Mouse (Mus musculus): ENCODE measurements around the gene Stat5b.

DNA sequence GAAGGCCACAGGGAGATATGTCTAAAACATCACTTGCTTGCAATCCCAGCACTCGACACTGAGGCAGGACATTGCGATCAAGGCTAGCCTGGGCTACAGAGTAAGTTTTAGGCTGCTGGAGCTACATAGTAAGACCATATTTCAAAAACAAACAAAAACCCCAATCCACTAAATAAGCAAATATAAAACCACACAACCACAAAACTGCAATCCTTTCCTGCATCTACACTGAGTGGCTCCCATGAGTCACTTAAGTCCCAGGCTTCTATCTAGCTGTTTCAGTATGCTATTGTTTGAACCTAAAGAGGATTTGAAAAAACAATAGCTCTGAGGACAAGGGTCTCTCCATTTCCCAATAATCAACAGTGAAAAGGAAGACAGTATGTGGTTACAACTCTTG, 55.1 kb downstream of the Stat5b start:
- TF ChIP-seq GATA1 (IDR thresholded peaks at IDR 0.05; ENCODE audit: low read length) (no peak), TAL1 (IDR thresholded peaks at IDR 0.05; ENCODE audit: low read length) (no peak)

Measured in erythroblast, embryonic 14.5 days (primary cell).